Mouse (Mus musculus) Patski (cell line): ENCODE results near the gene Serpinb9. TPM values are rescaled to one million over a fixed set of nuclear protein-coding genes. Genes with fewer than 3 reads are reported as not detected.
"Not testable (repeated sequence)": the region's sequence is repeated elsewhere in the genome, so short reads cannot be mapped to it uniquely, and the experiment has no call there.

Experiments
- ATAC-seq: fragments of 100-300 bp; one replicate; pipeline ENCODE4 v1.8.0; 2021
- CTCF ChIA-PET: fragments of 350-600 bp; sonication (Branson Sonifier 250); formaldehyde crosslinking; loops from one replicate; lab custom pipeline; 2022; ENCODE audit warnings: inconsistent platforms; lab: Charles Lee
- POLR2A ChIA-PET: fragments of 350-600 bp; sonication (Branson Sonifier 250); formaldehyde crosslinking; loops from one replicate; lab custom pipeline; 2022; ENCODE audit warnings: antibody characterized with exemption, inconsistent platforms; lab: Charles Lee
- DNase-seq: peaks from one replicate; pipeline ENCODE4 v3.0.0-alpha.2; 2011; ENCODE audit warnings: low read depth, low spot score
- H3K27me3 ChIP-seq: fragments of 371-371 bp; one replicate; pipeline ENCODE4 v1.5.1; 2021
- CTCF ChIP-seq: fragments of 100-300 bp; IDR thresholded peaks from one replicate; pipeline ENCODE4 v1.5.1; 2021
- in situ Hi-C: fragments of 300-500 bp; cut with MboI; formaldehyde crosslinking; loops from 3 replicates; pipeline ENCODE4 v1.11.1; 2018; ENCODE audit warnings: low pct_unique_long_range_greater_than_20kb, mixed read lengths
- polyA plus RNA-seq: library from polyadenylated mRNA; unstranded; gene quantifications from one replicate; pipeline ENCODE4 v1.2.3, GENCODE M21; 2021

Serpinb9 gene
- 69.0 TPM for polyA plus RNA-seq

GRCm38 (mm10) chr13:33002950-33003349 is at the start of gene Serpinb9:
Serpinb9 (plus strand) TSS chr13:33003250.
- ChIA-PET CTCF (interaction anchor here (0.6 kb wide), 1 partner anchor 12 kb away, joined by 3 read pairs; no protein-coding TSS in a partner anchor), POLR2A (no interaction called here)
- ATAC-seq, result no peak
- no peak for DNase-seq
- no peak for TF ChIP-seq CTCF
- no peaks in the 10 kb centered on the region for H3K27me3 ChIP-seq
- in situ Hi-C loops, result loop anchor here (10.0 kb wide), 1 partner anchor 762 kb away; no protein-coding TSS in a partner anchor

- TF ChIP-seq CTCF, result no peak
- in situ Hi-C loops, result no loop called here
- CTCF ChIA-PET, result no interaction called here
Measured at GRCm38 (mm10) chr13:32956537-32956936, 46.5 kb upstream of the Serpinb9 start.

GRCm38 (mm10) chr13:32957917-32958316 is 45.1 kb upstream of the Serpinb9 start:
- ChIA-PET POLR2A (no interaction called here), CTCF (interaction anchor here (0.7 to 1.6 kb wide), 4 partner anchors 9 to 54 kb away, joined by 3 to 4 read pairs (median 4); no protein-coding TSS in a partner anchor)
- no peaks in the 10 kb centered on the region for H3K27me3 ChIP-seq
- no peak for TF ChIP-seq CTCF
- in situ Hi-C loops, result no loop called here
- no peak for DNase-seq
- ATAC-seq, result no peak

More at GRCm38 (mm10) chr13:32956537-32956936, 46.5 kb upstream of the Serpinb9 start:
- no peak for ATAC-seq
- POLR2A ChIA-PET, result no interaction called here
- no peaks in the 10 kb centered on the region for H3K27me3 ChIP-seq
- DNase-seq, result no peak

DNA sequence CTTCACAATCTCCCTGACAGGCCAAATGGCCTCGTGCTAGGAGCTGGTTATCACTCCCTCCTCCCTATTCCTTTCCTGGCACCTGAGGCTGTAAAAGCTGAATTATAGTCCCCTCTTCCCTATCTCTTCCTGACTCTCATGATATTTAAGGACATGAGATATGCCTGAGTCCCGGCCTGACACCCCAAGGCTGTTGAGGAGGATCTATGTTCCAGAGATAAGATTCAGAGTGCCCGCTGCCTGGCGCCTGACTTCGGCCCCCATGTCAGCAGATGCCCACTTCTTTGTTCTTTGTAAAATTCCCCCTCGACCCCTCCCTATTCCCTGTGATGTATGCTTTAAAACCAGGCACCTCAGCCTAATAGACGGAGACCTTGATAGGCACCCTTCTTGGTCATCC is 44.5 kb upstream of the Serpinb9 start:
- in situ Hi-C loops, POLR2A ChIA-PET, H3K27me3 ChIP-seq, DNase-seq, ATAC-seq: not testable (repeated sequence)
- CTCF ChIA-PET, result interaction anchor here (1.2 to 1.6 kb wide), 3 partner anchors 9 to 21 kb away, joined by 3 to 4 read pairs (median 4); no protein-coding TSS in a partner anchor

DNA sequence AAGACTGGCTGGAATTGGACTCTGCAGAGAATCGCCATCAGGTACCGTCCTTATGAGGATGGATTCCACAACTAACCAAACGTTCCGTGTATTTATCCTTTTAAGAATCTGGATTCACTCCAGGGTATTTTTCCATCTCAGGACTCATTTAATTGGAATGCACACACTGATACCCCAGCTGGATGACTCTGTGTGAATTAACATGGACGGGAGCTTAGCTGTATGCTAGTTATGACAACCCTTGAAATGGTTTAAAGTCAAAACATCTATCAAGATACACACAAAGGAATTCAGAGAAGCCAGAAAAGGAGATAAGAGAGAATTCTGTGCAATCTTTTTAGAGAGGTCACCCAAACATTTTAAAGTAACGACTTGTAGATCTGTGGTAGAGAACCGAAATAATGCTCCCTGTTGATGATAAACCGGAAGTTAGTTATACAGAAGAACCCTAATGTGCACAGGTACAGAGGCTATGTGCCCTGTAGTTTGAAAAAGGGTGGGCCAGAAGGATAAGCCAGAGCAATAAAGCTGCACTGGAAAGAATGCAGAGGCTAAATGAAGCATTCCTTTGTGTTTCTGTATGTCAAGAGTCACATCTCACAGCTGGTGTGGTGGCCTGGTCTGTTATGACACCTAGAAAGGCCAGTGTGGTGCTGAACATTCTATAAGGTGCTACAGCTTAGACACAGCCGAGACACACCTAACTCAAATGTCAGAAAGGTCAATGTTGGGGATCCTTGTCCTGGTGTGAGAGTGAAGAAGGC is 38.9 kb upstream of the Serpinb9 start:
- CTCF ChIA-PET, result interaction anchor here (0.6 to 2.4 kb wide), 7 partner anchors 37 to 1132 kb away, joined by 3 to 8 read pairs (median 4); no protein-coding TSS in a partner anchor
- no peak for TF ChIP-seq CTCF
- peak; percentile 68 for DNase-seq
- no peaks in the 10 kb centered on the region for H3K27me3 ChIP-seq
- in situ Hi-C loops, result loop anchor here (10.0 kb wide), 1 partner anchor 49 kb away; no protein-coding TSS in a partner anchor
- POLR2A ChIA-PET, result interaction anchor here (0.5 to 1.6 kb wide), 3 partner anchors 37 to 938 kb away, joined by 3 to 4 read pairs (median 4); no protein-coding TSS in a partner anchor
- ATAC-seq, result peak; percentile 51

DNA sequence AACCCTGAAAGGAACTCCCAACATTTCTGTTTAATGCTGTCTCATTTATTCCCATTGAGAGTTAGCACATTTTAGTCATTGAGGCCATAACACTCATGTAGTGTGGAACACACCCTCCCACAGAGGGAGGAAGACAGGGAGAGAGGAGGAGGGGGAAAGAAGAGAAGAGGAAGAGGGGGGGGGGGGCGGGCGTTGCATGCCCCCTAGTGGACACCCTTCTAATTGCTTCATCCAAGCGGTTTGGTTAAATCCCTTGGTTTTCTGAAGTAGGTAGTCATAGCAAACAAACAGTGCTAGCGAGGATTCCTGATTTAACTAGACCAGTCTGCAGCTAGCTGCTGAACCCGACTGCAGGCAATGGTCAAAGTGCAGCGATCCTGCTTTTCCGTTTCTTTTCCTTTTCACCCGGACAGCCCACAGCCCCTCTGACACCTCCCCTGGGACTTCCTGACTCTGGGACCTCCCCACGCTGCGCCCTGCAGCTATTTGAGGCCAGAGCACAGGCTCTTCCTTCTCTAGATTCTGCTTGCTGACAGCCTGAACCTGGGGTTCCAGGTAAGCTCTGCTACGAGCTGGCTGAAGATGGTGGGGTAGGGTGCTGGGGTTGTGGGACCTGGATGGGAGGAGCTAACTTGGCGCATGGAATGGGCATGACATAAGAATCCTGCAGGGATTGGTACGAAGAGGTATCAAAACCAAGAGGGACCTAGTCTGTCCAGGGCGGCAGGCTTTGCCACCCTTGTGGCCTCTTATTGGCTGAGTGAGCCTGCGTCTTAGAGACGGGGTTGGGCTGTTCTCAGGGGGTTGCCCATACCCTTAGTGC is 37.9 kb upstream of the Serpinb9 start, which contains the start of gene Serpinb6b:
Gene Serpinb6b, plus strand, starts transcription at position 221 of the 823 bp plus-strand sequence.
- peak; percentile 57 for TF ChIP-seq CTCF
- peak; percentile 59 for ATAC-seq
- CTCF ChIA-PET, result interaction anchor here (0.8 to 2.7 kb wide), 11 partner anchors 30 to 116 kb away, joined by 3 to 12 read pairs (median 4); no protein-coding TSS in a partner anchor

DNA sequence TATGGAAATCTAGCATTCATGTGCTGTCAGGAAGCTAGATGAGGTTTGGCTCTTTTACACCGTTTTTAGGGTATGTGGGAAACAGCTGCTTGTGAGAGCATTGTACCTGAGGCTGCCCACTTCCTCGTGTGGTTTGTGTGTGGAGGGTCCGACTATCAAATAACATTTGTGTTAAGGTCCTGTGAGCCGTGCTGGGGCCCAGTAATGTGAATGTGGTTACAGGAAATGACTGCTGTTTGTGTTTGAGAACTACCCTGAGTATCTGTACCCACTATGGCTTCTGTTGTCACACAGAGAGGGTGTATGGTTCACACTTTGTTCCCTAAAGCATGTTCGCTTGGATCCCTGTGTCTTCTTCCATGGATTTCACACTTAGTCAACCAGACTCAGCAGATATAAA is 36.9 kb upstream of the Serpinb9 start:
- CTCF ChIA-PET, result interaction anchor here (0.6 to 2.7 kb wide), 8 partner anchors 29 to 1271 kb away, joined by 3 to 12 read pairs (median 4); no protein-coding TSS in a partner anchor
- in situ Hi-C loops, result loop anchor here (10.0 kb wide), 1 partner anchor 51 kb away; no protein-coding TSS in a partner anchor
- no peaks in the 10 kb centered on the region for H3K27me3 ChIP-seq
- ATAC-seq, result no peak
- TF ChIP-seq CTCF, result no peak
- POLR2A ChIA-PET, result interaction anchor here (0.6 kb wide), 1 partner anchor 41 kb away, joined by 3 read pairs; no protein-coding TSS in a partner anchor
- no peak for DNase-seq

More for the DNA sequence above, 37.9 kb upstream of the Serpinb9 start, which contains the start of gene Serpinb6b:
- no peak for DNase-seq
- in situ Hi-C loops, result loop anchor here (10.0 kb wide), 1 partner anchor 50 kb away; no protein-coding TSS in a partner anchor
- POLR2A ChIA-PET, result interaction anchor here (0.5 to 1.6 kb wide), 3 partner anchors 39 to 937 kb away, joined by 3 to 4 read pairs (median 4); no protein-coding TSS in a partner anchor
- no peaks in the 10 kb centered on the region for H3K27me3 ChIP-seq

DNA sequence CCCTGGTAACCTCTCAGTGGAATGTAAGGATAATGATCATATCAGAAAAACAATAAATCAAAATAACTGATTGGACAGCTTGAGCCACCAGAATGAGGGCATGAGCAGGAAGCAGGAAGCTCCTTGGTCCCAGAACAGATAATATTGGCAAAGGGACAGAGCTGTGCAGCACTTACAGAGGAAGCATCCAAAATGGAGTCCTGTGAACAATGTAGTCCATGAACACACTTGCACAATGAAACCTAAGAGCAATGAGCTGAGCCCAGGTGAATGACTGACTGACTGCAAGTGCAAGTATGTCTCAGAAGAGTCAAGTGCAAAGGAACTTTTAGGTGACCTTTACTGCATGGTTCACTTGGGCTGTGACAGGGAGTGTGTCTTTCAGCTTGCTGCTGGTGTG is 35.8 kb upstream of the Serpinb9 start:
- CTCF ChIA-PET, result interaction anchor here (0.6 to 2.7 kb wide), 7 partner anchors 9 to 65 kb away, joined by 3 to 12 read pairs (median 4); no protein-coding TSS in a partner anchor

GRCm38 (mm10) chr13:32968353-32968984 is 34.6 kb upstream of the Serpinb9 start:
- TF ChIP-seq CTCF, result no peak
- H3K27me3 ChIP-seq, result no peaks in the 10 kb centered on the region
- ATAC-seq (no peak), DNase-seq (no peak)
- ChIA-PET CTCF (interaction anchor here (1.0 kb wide), 1 partner anchor 66 kb away, joined by 4 read pairs; no protein-coding TSS in a partner anchor), POLR2A (no interaction called here)
- in situ Hi-C loops, result loop anchor here (10.0 kb wide), 1 partner anchor 54 kb away; no protein-coding TSS in a partner anchor

More for the DNA sequence above, 35.8 kb upstream of the Serpinb9 start:
- in situ Hi-C loops, result loop anchor here (10.0 kb wide), 1 partner anchor 52 kb away; no protein-coding TSS in a partner anchor
- ATAC-seq, result no peak
- no peak for TF ChIP-seq CTCF
- POLR2A ChIA-PET, result no interaction called here
- DNase-seq, result no peak
- H3K27me3 ChIP-seq, result no peaks in the 10 kb centered on the region
